Mouse (Mus musculus) heart, embryonic 13.5 days (tissue): ENCODE results near the gene Pla2g2f. TPM values are rescaled to one million over a fixed set of nuclear protein-coding genes. Genes with fewer than 3 reads are reported as not detected.

Source experiments
- ATAC-seq: fragments of 200-750 bp; cut with Nextera tagmentation; 2 replicates; pipeline ENCODE4 v1.8.0; 2017; ENCODE audit warnings: moderate TSS enrichment; ENCODE audit not compliant: insufficient number of reproducible peaks, low FRiP score, low TSS enrichment; ENCODE audit errors: extremely low read depth
- H3K27ac ChIP-seq: fragments of 300-500 bp; sonication (generic); replicated peaks from 2 replicates; pipeline ENCODE4 v1.5.1; 2015; ENCODE audit warnings: moderate library complexity, mild to moderate bottlenecking, inconsistent platforms
- H3K27me3 ChIP-seq: fragments of 300-500 bp; sonication (generic); replicated peaks from 2 replicates; pipeline ENCODE4 v1.6.1; 2015; ENCODE audit warnings: mild to moderate bottlenecking, inconsistent platforms
- H3K36me3 ChIP-seq: fragments of 300-500 bp; sonication (generic); 2 replicates; pipeline ENCODE4 v1.6.1; 2015; ENCODE audit warnings: mild to moderate bottlenecking, inconsistent platforms
- H3K4me1 ChIP-seq: fragments of 300-500 bp; sonication (generic); 2 replicates; pipeline ENCODE4 v1.6.1; 2015; ENCODE audit warnings: inconsistent platforms
- H3K4me2 ChIP-seq: fragments of 300-500 bp; sonication (generic); 2 replicates; pipeline ENCODE4 v1.6.1; 2015; ENCODE audit warnings: inconsistent platforms, mild to moderate bottlenecking, moderate library complexity
- H3K4me3 ChIP-seq: fragments of 300-500 bp; sonication (generic); 2 replicates; pipeline ENCODE4 v1.5.1; 2015; ENCODE audit warnings: moderate library complexity, mild to moderate bottlenecking, inconsistent platforms
- H3K9ac ChIP-seq: fragments of 300-500 bp; sonication (generic); 2 replicates; pipeline ENCODE4 v1.6.1; 2015; ENCODE audit warnings: inconsistent platforms, mild to moderate bottlenecking, moderate library complexity
- H3K9me3 ChIP-seq: fragments of 300-500 bp; sonication (generic); 2 replicates; pipeline ENCODE4 v1.6.1; 2016; ENCODE audit warnings: inconsistent platforms
- WGBS: fragments of 180-500 bp; shearing (Covaris S2); methylation state at CpG from one replicate; pipeline ENCODE4 v1.1.7; 2015; ENCODE audit warnings: mixed read lengths; 5-methylcytosine and 5-hydroxymethylcytosine counted together
- polyA plus RNA-seq: library from polyadenylated mRNA; unstranded; fragments of >200 nt; fragmentation: Nextera tagmentation; extraction: Ambion mirVana; gene quantifications from 2 replicates; pipeline ENCODE4 v1.2.1, GENCODE M21; 2015

Pla2g2f gene
- polyA plus RNA-seq, 1 experiment from 2014 or later: not detected

GRCm38 (mm10) chr4:138702031-138702430 is 55.4 kb downstream of the Pla2g2f start:
- no peaks in the 10 kb centered on the region for H3K4me1 ChIP-seq
- H3K9ac ChIP-seq: no peak overlapping the region
- H3K9me3 ChIP-seq: no peaks in the 10 kb centered on the region
- no peak for ATAC-seq
- no peak overlapping the region for H3K4me2 ChIP-seq
- WGBS: 68% methylated on average over 2 of the region's 2 CpGs
- H3K27ac ChIP-seq: no peak overlapping the region
- peaks cover 42% of the 10 kb centered on the region for H3K27me3 ChIP-seq
- no peak overlapping the region for H3K4me3 ChIP-seq
- H3K36me3 ChIP-seq: no peaks in the 10 kb centered on the region

- Histone ChIP-seq H3K4me2 (no peak overlapping the region), H3K27ac (no peak overlapping the region), H3K4me3 (no peak overlapping the region), H3K27me3 (peaks cover 46% of the 10 kb centered on the region), H3K36me3 (no peaks in the 10 kb centered on the region), H3K4me1 (no peaks in the 10 kb centered on the region), H3K9ac (no peak overlapping the region), H3K9me3 (no peaks in the 10 kb centered on the region)
- ATAC-seq: no peak
- WGBS: 57% methylated on average over 8 of the region's 8 CpGs
Measured at GRCm38 (mm10) chr4:138701111-138701510, 56.3 kb downstream of the Pla2g2f start.

Other genes with a start within 250 kb of the Pla2g2f start
- not detected in 2 replicates for gene Vwa5b1, start 121.7 kb downstream of the Pla2g2f start, polyA plus RNA-seq
- gene Pla2g2c, start 32.8 kb downstream of the Pla2g2f start, polyA plus RNA-seq: 0.20 and 0.27 TPM in 2 replicates
- gene Ubxn10, start 20.5 kb downstream of the Pla2g2f start, polyA plus RNA-seq: 0.68 and 1.1 TPM in 2 replicates
- 0.11 TPM in 1 of 2 replicates, not detected in the other for gene Pla2g2d, start 18.1 kb upstream of the Pla2g2f start, polyA plus RNA-seq
- gene Pla2g5, start 105.9 kb upstream of the Pla2g2f start, polyA plus RNA-seq: 2.1 and 3.1 TPM in 2 replicates
- gene Gm13030, start 116.3 kb upstream of the Pla2g2f start, polyA plus RNA-seq: not detected in 2 replicates
- gene Pla2g2e, start 120.3 kb upstream of the Pla2g2f start, polyA plus RNA-seq: 0.25 TPM in 1 of 2 replicates, not detected in the other
- 2.7 and 3.8 TPM in 2 replicates for gene Otud3, start 156.3 kb upstream of the Pla2g2f start, polyA plus RNA-seq
- gene Rnf186, start 209.5 kb upstream of the Pla2g2f start, polyA plus RNA-seq: not detected in 2 replicates
- 4.8 and 5.6 TPM in 2 replicates for gene Tmco4, start 215.3 kb upstream of the Pla2g2f start, polyA plus RNA-seq